Mouse (Mus musculus): ENCODE data around the gene Mdm2.

Gene Mdm2

GRCm38 (mm10) chr10:117643302-117643701 lies 67.3 kb downstream of the Mdm2 start:
- DNase-seq (ENCODE audit: low spot score in 2 of 2) = no peak

- no peak for DNase-seq (ENCODE audit: low spot score in 2 of 2)
Measured at GRCm38 (mm10) chr10:117642491-117643262, 67.9 kb downstream of the Mdm2 start.

- DNase-seq (ENCODE audit: low spot score in 2 of 2) = no peak
Measured at GRCm38 (mm10) chr10:117642201-117642450, 68.4 kb downstream of the Mdm2 start.

- no peak for DNase-seq (ENCODE audit: low spot score in 2 of 2)
Measured at GRCm38 (mm10) chr10:117641400-117642200, 69.0 kb downstream of the Mdm2 start.

- DNase-seq (ENCODE audit: low spot score in 2 of 2) = no peak
Measured at GRCm38 (mm10) chr10:117640595-117641078, 69.9 kb downstream of the Mdm2 start.

GRCm38 (mm10) chr10:117639899-117640594 lies 70.5 kb downstream of the Mdm2 start:
- DNase-seq (ENCODE audit: low spot score in 2 of 2) = no peak

GRCm38 (mm10) chr10:117639221-117639599 lies 71.3 kb downstream of the Mdm2 start:
- DNase-seq (ENCODE audit: low spot score in 2 of 2) = no peak
